Mouse (Mus musculus): ENCODE results near the gene Irgc1. TPM values are rescaled to one million over a fixed set of nuclear protein-coding genes. Genes with fewer than 3 reads are reported as not detected.

Gene Irgc1
- polyA plus RNA-seq, 1 experiment, result not detected

DNA sequence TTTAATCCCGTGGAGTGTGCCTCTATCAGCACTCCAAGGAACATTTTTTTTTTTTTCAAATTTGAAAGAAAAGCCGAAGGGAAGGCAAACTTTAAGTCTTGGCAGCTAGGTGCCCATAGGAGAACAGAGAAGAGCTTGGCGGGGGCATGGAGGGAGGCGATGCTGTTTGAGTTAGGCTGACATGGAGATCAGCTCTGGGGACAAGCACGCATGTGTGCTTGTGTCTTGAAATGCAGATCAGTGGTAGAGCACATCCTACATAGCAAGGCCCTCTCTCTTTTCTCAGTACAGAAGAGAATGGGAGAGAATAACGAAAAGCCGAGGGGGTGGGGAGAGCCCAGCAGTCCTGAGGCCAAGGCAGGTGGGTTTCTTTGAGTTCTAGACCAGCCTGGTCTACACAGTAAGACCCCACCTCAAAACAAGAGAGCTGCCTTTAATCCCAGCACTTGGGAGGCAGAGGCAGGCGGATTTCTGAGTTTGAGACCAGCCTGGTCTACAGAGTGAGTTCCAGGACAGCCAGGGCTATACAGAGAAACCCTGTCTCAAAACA lies 53.7 kb downstream of the Irgc1 start:
- TF ChIP-seq CTCF (IDR thresholded peaks at IDR 0.05; ENCODE audit: borderline replicate concordance, insufficient read depth, low read length), result no peak
- TF ChIP-seq POLR2A (IDR thresholded peaks at IDR 0.05; ENCODE audit: low read depth, low read length), result no peak
- 0 out of 2 replicates have a peak, but pooled peaks cover 3% of the 10 kb centered on the region for H3K4me1 ChIP-seq (ENCODE audit: control insufficient read depth, insufficient read depth, low read length)
- no peak overlapping the region for H3K4me3 ChIP-seq (ENCODE audit: insufficient read depth, low read length)
- no peak overlapping the region for H3K27ac ChIP-seq (ENCODE audit: insufficient read depth, low read length)

DNA sequence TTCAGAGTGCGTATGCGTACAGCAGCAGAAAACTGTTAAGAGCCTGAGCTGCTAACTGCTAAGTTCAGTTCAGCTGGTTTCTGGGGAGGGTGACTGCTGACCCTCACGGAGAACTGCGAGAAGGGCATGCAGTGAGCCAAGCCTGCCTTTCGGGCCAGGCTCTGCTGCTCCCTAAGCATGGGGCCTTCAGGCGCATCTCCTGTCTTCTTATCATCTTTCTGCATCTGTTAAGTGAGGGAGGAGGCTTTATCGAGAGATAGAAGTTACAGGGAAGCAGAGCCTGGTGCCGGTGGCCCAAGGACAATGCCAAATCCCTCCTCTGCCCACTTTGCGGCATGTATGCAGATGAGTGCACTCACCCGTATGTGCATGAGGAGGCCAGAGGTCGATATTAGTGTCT lies 55.3 kb downstream of the Irgc1 start:
- no peak overlapping the region for H3K27ac ChIP-seq (ENCODE audit: insufficient read depth, low read length)
- TF ChIP-seq CTCF (IDR thresholded peaks at IDR 0.05; ENCODE audit: borderline replicate concordance, insufficient read depth, low read length) (no peak), POLR2A (IDR thresholded peaks at IDR 0.05; ENCODE audit: low read depth, low read length) (no peak)
- no peak overlapping the region for H3K4me3 ChIP-seq (ENCODE audit: insufficient read depth, low read length)
- H3K4me1 ChIP-seq (ENCODE audit: control insufficient read depth, insufficient read depth, low read length), result 0 out of 2 replicates have a peak, but pooled peaks cover 3% of the 10 kb centered on the region

DNA sequence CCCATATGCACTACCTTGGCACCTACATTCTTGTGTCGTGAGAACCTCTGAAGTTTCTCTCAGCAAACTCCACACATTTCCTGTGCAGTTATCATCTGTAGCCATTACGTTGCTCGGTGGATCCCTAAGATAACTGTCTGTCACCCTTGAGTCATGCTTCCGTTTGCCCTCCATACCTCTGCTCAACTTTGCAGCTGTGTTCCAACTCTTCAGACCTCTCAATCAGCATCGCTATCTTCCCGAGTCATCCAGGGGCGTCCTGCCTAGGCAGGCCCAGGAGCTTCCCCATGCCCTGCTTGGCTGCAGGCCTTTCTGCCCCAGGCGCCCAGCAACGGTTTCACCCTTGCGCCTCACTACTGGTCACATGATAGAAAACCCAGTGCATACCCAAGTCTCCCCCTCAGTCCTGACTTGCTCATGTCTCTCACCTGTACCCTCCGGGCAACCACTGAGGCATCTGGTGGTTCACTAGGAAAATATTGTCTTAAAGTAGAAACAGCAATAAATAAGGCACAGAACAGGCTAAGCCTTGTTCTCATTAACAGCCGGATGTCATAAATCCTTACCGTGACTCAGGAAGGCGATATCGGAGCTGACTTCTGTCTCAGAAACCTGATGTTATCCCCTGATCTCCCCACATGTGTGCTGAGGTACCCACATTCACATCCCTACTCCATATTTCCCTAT lies 57.5 kb downstream of the Irgc1 start:
- TF ChIP-seq CTCF (IDR thresholded peaks at IDR 0.05; ENCODE audit: borderline replicate concordance, insufficient read depth, low read length) (no peak), POLR2A (IDR thresholded peaks at IDR 0.05; ENCODE audit: low read depth, low read length) (0 out of 2 replicates have a peak, but pooled peaks have one; percentile 16)
- no peak overlapping the region for H3K4me3 ChIP-seq (ENCODE audit: insufficient read depth, low read length)
- peak overlapping the region; percentile 43 for H3K27ac ChIP-seq (ENCODE audit: insufficient read depth, low read length)
- peaks cover 2% of the 10 kb centered on the region; the same call in 1 of the 2 replicates for H3K4me1 ChIP-seq (ENCODE audit: control insufficient read depth, insufficient read depth, low read length)

DNA sequence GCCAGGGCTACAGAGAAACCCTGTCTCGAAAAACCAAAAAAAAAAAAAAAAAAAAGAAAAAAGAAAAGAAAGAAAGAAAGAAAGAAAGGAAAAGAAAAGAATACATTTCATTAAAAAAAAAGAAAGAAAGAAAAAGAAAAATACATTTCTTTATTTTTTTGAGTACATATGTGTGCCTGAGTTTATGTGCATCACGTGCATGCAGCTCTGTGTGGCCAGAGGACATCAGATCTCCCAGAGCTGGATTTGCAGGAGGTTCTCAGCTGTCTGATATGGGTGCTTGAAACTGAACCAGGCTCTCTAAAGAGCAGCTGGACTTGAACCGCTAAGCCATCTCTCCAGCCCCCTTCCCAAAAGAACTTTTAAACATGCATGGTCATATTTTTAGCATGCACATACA lies 58.0 kb downstream of the Irgc1 start:
- TF ChIP-seq CTCF (IDR thresholded peaks at IDR 0.05; ENCODE audit: borderline replicate concordance, insufficient read depth, low read length) (no peak), POLR2A (IDR thresholded peaks at IDR 0.05; ENCODE audit: low read depth, low read length) (no peak)
- H3K27ac ChIP-seq (ENCODE audit: insufficient read depth, low read length), result peak overlapping the region; percentile 43

DNA sequence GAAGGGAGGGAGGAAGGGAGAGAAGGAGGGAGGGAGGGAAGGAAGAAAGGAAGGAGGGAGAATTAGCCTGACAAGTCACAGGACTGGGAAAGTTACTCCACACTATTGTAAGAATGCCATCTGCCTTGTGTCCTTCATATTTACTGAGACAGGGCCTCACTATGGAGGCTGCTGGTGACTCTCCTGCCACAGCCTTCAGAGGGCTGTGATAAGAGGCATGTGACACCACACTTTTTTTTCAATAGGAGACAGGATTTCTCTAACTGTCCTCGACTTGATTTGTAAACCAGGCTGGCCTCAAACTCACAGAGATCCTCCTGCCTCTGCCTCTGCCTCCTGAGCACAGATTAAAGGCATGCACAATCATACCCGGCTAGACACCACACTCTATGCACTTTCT lies 60.4 kb downstream of the Irgc1 start:
- no peak overlapping the region for H3K4me3 ChIP-seq (ENCODE audit: insufficient read depth, low read length)
- H3K27ac ChIP-seq (ENCODE audit: insufficient read depth, low read length), result peak overlapping the region; percentile 75
- TF ChIP-seq POLR2A (IDR thresholded peaks at IDR 0.05; ENCODE audit: low read depth, low read length), result no peak
- no peak for TF ChIP-seq CTCF (IDR thresholded peaks at IDR 0.05; ENCODE audit: borderline replicate concordance, insufficient read depth, low read length)
- H3K4me1 ChIP-seq (ENCODE audit: control insufficient read depth, insufficient read depth, low read length), result peaks cover 26% of the 10 kb centered on the region

More for the DNA sequence above, 58.0 kb downstream of the Irgc1 start:
- H3K4me1 ChIP-seq (ENCODE audit: control insufficient read depth, insufficient read depth, low read length), result peaks cover 6% of the 10 kb centered on the region
- H3K4me3 ChIP-seq (ENCODE audit: insufficient read depth, low read length), result no peak overlapping the region

DNA sequence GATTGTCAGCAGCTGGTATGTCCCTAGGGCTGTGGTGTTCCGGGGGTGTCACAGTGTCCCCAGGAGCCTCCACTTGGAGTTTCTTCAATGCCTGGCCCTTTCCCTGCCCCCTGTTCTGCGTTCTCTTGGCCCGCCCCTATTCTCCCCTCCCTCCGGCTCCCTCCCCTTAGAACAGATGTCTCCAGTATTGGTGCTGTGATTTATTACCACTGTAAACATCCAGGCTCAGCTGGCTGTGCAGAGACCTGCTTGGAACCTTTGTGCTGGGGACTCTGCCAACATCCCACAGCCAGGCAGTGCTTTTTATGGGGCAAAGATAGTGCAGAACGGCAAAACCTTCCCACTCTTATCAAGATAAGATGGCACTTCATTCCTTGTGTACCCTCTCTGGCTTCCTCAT lies 61.0 kb downstream of the Irgc1 start:
- peak overlapping the region; percentile 75 for H3K27ac ChIP-seq (ENCODE audit: insufficient read depth, low read length)
- H3K4me3 ChIP-seq (ENCODE audit: insufficient read depth, low read length), result peak overlapping the region; percentile 25; the same call in 1 of the 2 replicates

DNA sequence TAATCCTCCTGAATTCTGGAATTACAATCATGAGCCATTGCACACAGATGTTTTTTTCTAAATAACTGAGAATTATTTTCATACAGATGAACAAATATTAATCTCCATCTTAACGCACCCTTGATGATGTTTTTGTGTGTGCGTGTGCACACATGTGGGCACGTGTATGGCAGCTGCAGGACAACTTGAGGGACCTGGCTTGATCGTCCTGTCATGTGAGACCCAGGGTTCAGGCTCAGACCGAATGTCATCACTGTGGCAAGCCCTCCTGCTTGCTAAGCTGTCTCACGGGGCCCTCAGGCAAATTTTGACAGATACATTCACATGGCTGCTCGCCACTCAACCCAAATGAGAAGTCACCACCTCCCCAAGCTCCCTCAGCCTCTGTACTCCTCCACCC lies 61.6 kb downstream of the Irgc1 start:
- Histone ChIP-seq H3K27ac (ENCODE audit: insufficient read depth, low read length) (peak overlapping the region; percentile 87), H3K4me3 (ENCODE audit: insufficient read depth, low read length) (peak overlapping the region; percentile 5; the same call in 1 of the 2 replicates), H3K4me1 (ENCODE audit: control insufficient read depth, insufficient read depth, low read length) (peaks cover 28% of the 10 kb centered on the region)
- TF ChIP-seq POLR2A (IDR thresholded peaks at IDR 0.05; ENCODE audit: low read depth, low read length) (no peak), CTCF (IDR thresholded peaks at IDR 0.05; ENCODE audit: borderline replicate concordance, insufficient read depth, low read length) (no peak)

More for the DNA sequence above, 61.0 kb downstream of the Irgc1 start:
- no peak for TF ChIP-seq POLR2A (IDR thresholded peaks at IDR 0.05; ENCODE audit: low read depth, low read length)
- no peak for TF ChIP-seq CTCF (IDR thresholded peaks at IDR 0.05; ENCODE audit: borderline replicate concordance, insufficient read depth, low read length)
- H3K4me1 ChIP-seq (ENCODE audit: control insufficient read depth, insufficient read depth, low read length), result peaks cover 28% of the 10 kb centered on the region

DNA sequence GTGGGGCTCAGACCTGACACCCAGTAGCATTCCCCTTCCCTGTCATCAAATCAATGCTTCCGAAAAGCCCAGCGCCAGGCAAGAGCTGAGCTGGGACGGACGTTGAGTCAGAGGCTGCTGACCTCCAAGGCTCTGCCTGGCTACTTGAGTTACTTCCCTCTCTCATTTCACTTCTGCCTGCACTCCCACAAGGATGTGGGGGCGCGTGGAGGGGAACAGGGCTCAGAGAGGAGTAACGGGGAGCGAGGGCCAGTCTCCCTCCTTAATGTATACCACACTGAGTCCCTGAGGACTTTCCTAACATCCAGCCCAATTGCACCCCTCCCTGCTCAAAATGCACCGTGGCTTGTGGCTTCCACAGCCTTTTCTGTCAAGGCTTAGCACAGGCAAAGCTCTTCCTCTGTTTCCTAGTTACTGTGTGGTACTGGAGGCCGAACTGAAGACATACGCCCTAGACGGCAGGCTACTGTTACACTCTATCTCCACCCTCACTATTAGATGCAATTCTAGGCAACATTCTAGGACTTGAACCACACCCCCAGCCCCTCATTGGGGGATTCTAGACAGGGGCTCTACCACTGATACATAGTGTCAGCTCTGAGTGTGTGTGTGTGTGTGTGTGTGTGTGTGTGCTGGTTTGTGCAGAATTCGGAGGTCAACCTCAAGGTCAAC lies 62.4 kb downstream of the Irgc1 start:
- Histone ChIP-seq H3K4me1 (ENCODE audit: control insufficient read depth, insufficient read depth, low read length) (peaks cover 28% of the 10 kb centered on the region), H3K27ac (ENCODE audit: insufficient read depth, low read length) (peak overlapping the region; percentile 87), H3K4me3 (ENCODE audit: insufficient read depth, low read length) (no peak overlapping the region)
- TF ChIP-seq POLR2A (IDR thresholded peaks at IDR 0.05; ENCODE audit: low read depth, low read length) (peak; percentile 53), CTCF (IDR thresholded peaks at IDR 0.05; ENCODE audit: borderline replicate concordance, insufficient read depth, low read length) (no peak)

DNA sequence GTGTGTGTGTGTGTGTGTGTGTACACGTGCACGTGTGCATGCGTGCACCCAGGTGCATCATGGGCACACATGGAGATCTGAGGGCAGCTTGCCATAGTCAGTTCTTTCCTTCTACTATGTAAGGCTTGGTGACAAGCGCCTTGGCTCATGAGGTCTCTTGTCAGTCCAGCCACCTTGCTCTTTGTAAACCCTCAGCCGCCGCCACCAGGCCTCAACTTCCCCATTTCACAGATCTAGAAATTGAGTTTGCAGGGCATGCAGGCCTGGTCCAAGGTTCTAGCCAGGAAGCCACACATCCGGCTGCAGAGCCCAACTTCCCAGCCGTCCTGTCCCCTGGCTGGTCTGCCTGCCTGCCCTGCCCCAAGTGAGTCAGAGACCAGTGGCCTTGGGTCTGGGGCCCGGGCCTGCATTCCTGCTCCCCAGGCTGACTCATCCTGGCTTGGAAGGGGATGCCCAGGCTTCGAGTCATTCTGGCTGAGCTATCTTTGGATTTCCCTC lies 65.0 kb downstream of the Irgc1 start:
- Histone ChIP-seq H3K27ac (ENCODE audit: insufficient read depth, low read length) (peak overlapping the region; percentile 83), H3K4me1 (ENCODE audit: control insufficient read depth, insufficient read depth, low read length) (peaks cover 28% of the 10 kb centered on the region), H3K4me3 (ENCODE audit: insufficient read depth, low read length) (no peak overlapping the region)
- TF ChIP-seq POLR2A (IDR thresholded peaks at IDR 0.05; ENCODE audit: low read depth, low read length), result no peak
- TF ChIP-seq CTCF (IDR thresholded peaks at IDR 0.05; ENCODE audit: borderline replicate concordance, insufficient read depth, low read length), result no peak

Measured in embryonic fibroblast, embryonic 13.5 days (primary cell).